9 mouse cellular contexts compared by ENCODE assay signal in the genomic region with DNA sequence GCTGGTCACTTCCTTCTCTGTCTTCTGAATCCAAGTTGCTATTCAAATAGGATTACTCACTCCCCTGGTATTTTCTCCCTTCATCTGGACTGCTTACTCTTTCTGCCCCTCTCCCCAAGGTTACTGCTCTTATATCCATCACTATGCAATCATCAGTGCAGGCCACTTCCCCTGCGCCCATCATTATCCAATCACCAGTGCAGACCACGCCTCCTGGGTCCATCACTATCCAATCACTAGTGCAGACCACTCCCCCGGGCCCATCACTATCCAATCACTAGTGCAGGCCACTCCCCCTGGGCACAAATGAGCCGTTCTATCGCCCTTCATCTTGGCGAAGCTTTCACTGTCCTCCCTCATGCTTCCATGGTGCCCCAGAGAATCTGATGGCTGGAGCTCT.
DNase-seq lines count a peak whose midpoint lies in the region; ATAC-seq and TF ChIP-seq lines count a peak whose summit lies in the region.
"Had no signal": no experiment of that assay in that cellular context is flagged by ENCODE, and none has a peak within 500 bp of the region (broad histone marks: within the 10 kb centered on the region; RNA-seq: fewer than 3 reads in every experiment).

No protein-coding gene starts in this region.

- no peak for DNase-seq in heart, postnatal 36 days
- DNase-seq in neural tube, embryonic 10.5 days (ENCODE audit: extremely low spot score, low spot score), result no peak
- DNase-seq in gastrocnemius, adult 8-10 months (ENCODE audit: low spot score in 2 of 2), result no peak
- DNase-seq in left cerebral cortex, adult 11 months (ENCODE audit: low spot score), result no peak

- ATAC-seq in heart, embryonic 12.5 days (ENCODE audit: insufficient number of reproducible peaks, low FRiP score), result 0 out of 2 replicates have a peak, but pooled peaks have one; percentile 36
- ATAC-seq in neural tube, embryonic 12.5 days (ENCODE audit: low FRiP score, low read depth), result 0 out of 2 replicates have a peak, but pooled peaks have one; percentile 39
- ATAC-seq in forebrain, embryonic 15.5 days (replicated peaks), result 0 out of 2 replicates have a peak, but pooled peaks have one; percentile 58

- 85% methylated on average over 6 of the region's 6 CpGs for WGBS in heart, embryonic 12.5 days
- 90% methylated on average over 6 of the region's 6 CpGs for WGBS in neural tube, embryonic 12.5 days
- 85% methylated on average over 6 of the region's 6 CpGs for WGBS in forebrain, embryonic 15.5 days

- no peak overlapping the region for H3K9ac ChIP-seq in heart, embryonic 12.5 days
- no peak overlapping the region for H3K9ac ChIP-seq in neural tube, embryonic 12.5 days
- H3K9ac ChIP-seq in forebrain, embryonic 15.5 days (replicated peaks), result no peak overlapping the region
- H3K9ac ChIP-seq: heart, embryonic 15.5 days had no signal

- no peak for TF ChIP-seq CTCF in testis, adult 2 months (IDR thresholded peaks at IDR 0.05; ENCODE audit: control insufficient read depth, insufficient read depth, insufficient replicate concordance, low read depth, low read length)

- intact Hi-C loops in heart, postnatal 36 days (cut with DNase I), result loop anchor here (2.0 to 5.0 kb wide), 4 partner anchors 79 to 314 kb away; no protein-coding TSS in a partner anchor

- no peak for TF ChIP-seq POLR2A in testis, adult 2 months (IDR thresholded peaks at IDR 0.05; ENCODE audit: control insufficient read depth, low read depth, low read length)

- H3K36me3 ChIP-seq in heart, embryonic 12.5 days, result no peaks in the 10 kb centered on the region
- H3K36me3 ChIP-seq in neural tube, embryonic 12.5 days, result no peaks in the 10 kb centered on the region
- H3K36me3 ChIP-seq in forebrain, embryonic 15.5 days, result no peaks in the 10 kb centered on the region
- no peaks in the 10 kb centered on the region for H3K36me3 ChIP-seq in testis, adult 2 months (ENCODE audit: control insufficient read depth, insufficient read depth, low read length)
- H3K36me3 ChIP-seq: heart, embryonic 15.5 days had no signal

- H3K4me1 ChIP-seq in heart, embryonic 12.5 days (replicated peaks), result peaks cover 8% of the 10 kb centered on the region; the same call in 1 of the 2 replicates
- no peaks in the 10 kb centered on the region for H3K4me1 ChIP-seq in neural tube, embryonic 12.5 days
- H3K4me1 ChIP-seq in forebrain, embryonic 15.5 days, result no peaks in the 10 kb centered on the region
- 0 out of 2 replicates have a peak, but pooled peaks cover 2% of the 10 kb centered on the region for H3K4me1 ChIP-seq in testis, adult 2 months (ENCODE audit: control insufficient read depth, insufficient read depth, low read length)
- H3K4me1 ChIP-seq: heart, embryonic 15.5 days had no signal

- H3K4me3 ChIP-seq in heart, embryonic 12.5 days, result no peak overlapping the region
- H3K4me3 ChIP-seq in neural tube, embryonic 12.5 days, result no peak overlapping the region
- no peak overlapping the region for H3K4me3 ChIP-seq in forebrain, embryonic 15.5 days
- H3K4me3 ChIP-seq in testis, adult 2 months (ENCODE audit: control insufficient read depth, low read depth, low read length), result peak overlapping the region; percentile 34; the same call in 1 of the 2 replicates
- H3K4me3 ChIP-seq: heart, embryonic 15.5 days had no signal

- H3K4me2 ChIP-seq in heart, embryonic 12.5 days, result no peak overlapping the region
- H3K4me2 ChIP-seq in neural tube, embryonic 12.5 days (replicated peaks), result no peak overlapping the region
- H3K4me2 ChIP-seq in forebrain, embryonic 15.5 days (replicated peaks), result no peak overlapping the region

- no peaks in the 10 kb centered on the region for H3K9me3 ChIP-seq in heart, embryonic 12.5 days (replicated peaks)
- no peaks in the 10 kb centered on the region for H3K9me3 ChIP-seq in neural tube, embryonic 12.5 days
- H3K9me3 ChIP-seq in forebrain, embryonic 15.5 days, result no peaks in the 10 kb centered on the region
- H3K9me3 ChIP-seq: heart, embryonic 15.5 days had no signal

- H3K27ac ChIP-seq in heart, embryonic 12.5 days (ENCODE audit: poor library complexity, severe bottlenecking), result no peak overlapping the region
- H3K27ac ChIP-seq in neural tube, embryonic 12.5 days, result no peak overlapping the region
- H3K27ac ChIP-seq in forebrain, embryonic 15.5 days (replicated peaks), result no peak overlapping the region
- H3K27ac ChIP-seq in testis, adult 2 months (ENCODE audit: control insufficient read depth, insufficient read depth, low read depth, low read length), result no peak overlapping the region
- H3K27ac ChIP-seq: heart, embryonic 15.5 days had no signal

- no peaks in the 10 kb centered on the region for H3K27me3 ChIP-seq in heart, embryonic 12.5 days (replicated peaks)
- no peaks in the 10 kb centered on the region for H3K27me3 ChIP-seq in neural tube, embryonic 12.5 days (replicated peaks)
- H3K27me3 ChIP-seq in forebrain, embryonic 15.5 days, result no peaks in the 10 kb centered on the region
- H3K27me3 ChIP-seq in testis, adult 2 months (ENCODE audit: control insufficient read depth, insufficient read depth, low read length), result no peaks in the 10 kb centered on the region
- H3K27me3 ChIP-seq: heart, embryonic 15.5 days had no signal
